Mouse (Mus musculus): ENCODE results near the gene Hoxb7.

Hoxb7 gene

GRCm38 (mm10) chr11:96300354-96301063 is 14.1 kb downstream of the Hoxb7 start:
- DNase-seq (ENCODE audit: low read depth, low spot score), result peak; percentile 40

GRCm38 (mm10) chr11:96301064-96301431 is 14.6 kb downstream of the Hoxb7 start:
- no peak for DNase-seq (ENCODE audit: low read depth, low spot score)

GRCm38 (mm10) chr11:96301837-96302236 is 15.4 kb downstream of the Hoxb7 start:
- no peak for DNase-seq (ENCODE audit: low read depth, low spot score)

DNA sequence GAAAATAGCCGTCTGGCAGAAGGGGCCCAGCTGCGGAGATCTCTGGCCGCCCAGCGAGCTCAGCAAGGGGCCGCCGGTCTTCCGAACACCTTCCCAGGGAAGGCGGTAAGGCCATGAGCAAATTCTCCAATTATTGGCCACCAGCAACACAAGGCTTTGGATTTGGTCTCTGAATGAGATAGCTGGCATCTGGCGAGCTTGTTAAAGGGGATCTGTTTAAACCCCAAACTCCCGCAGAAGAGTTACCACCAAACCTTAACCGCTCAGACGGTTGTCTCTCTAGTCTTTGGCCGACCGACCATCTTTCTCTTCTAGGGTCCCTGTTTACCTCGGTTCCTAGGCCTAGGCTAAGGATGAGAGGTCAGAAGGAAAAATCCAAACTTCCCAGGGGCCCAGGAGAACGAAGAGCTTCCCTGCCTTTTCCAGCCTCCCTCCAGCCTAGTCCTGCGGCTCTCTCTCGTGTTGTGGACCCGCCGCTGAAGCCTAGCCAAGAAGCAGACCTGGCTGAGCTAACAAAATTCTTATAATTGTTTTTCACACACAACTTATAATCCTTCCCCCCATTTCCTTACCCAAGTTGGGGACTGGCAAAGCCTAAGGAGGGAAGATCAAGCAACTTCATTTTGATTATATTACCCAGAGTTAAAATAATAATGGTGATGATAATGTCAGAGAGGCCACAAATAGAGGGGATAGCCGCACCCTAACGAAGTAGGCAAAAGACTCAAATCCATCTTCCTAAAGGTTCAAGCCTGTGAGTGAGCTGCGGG is 16.1 kb downstream of the Hoxb7 start:
- DNase-seq (ENCODE audit: low read depth, low spot score), result no peak

DNA sequence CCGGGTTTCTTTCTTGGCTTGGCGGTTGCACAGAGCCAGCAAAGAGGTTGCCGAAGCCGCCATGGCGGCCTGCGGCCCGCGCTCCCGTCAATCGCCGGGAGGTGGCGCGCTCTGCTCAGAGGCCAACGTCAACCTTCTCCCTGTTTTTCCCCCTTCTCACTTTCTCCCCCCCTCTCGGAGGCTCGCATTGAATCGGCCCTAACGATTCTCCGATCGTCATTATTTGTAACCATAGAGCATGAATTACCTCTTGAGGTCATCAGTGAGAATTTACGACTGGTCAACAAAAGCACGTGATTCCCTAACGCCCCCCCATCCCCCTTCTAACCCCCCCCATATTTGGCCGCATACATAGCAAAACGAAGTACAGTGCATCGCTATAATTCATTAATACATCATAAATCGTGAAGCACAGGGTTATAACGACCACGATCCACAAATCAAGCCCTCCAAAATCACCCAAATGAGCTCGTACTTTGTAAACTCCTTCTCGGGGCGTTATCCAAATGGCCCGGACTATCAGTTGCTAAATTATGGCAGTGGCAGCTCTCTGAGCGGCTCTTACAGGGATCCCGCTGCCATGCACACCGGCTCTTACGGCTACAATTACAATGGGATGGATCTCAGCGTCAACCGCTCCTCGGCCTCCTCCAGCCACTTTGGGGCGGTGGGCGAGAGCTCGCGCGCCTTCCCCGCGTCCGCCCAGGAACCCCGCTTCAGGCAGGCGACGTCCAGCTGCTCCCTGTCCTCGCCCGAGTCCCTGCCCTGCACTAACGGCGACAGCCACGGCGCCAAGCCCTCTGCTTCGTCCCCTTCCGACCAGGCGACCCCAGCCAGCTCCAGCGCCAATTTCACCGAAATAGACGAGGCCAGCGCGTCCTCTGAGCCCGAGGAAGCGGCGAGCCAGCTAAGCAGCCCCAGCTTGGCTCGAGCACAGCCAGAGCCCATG is 17.0 kb downstream of the Hoxb7 start, which contains the start of gene Hoxb5:
Hoxb5 (plus strand) TSS at position 186 of the 949 bp plus-strand sequence.
- peak; percentile 86 for DNase-seq (ENCODE audit: low read depth, low spot score)

- DNase-seq (ENCODE audit: low read depth, low spot score), result no peak
Observed at GRCm38 (mm10) chr11:96304381-96305195, 18.2 kb downstream of the Hoxb7 start.

- no peak for DNase-seq (ENCODE audit: low read depth, low spot score)
Observed at GRCm38 (mm10) chr11:96305505-96306182, 19.2 kb downstream of the Hoxb7 start.

GRCm38 (mm10) chr11:96306183-96306907 is 19.9 kb downstream of the Hoxb7 start:
- no peak for DNase-seq (ENCODE audit: low read depth, low spot score)

GRCm38 (mm10) chr11:96306908-96307269 is 20.5 kb downstream of the Hoxb7 start:
- no peak for DNase-seq (ENCODE audit: low read depth, low spot score)

GRCm38 (mm10) chr11:96308763-96309162 is 22.3 kb downstream of the Hoxb7 start:
- DNase-seq (ENCODE audit: low read depth, low spot score), result no peak

GRCm38 (mm10) chr11:96309288-96309687 is 22.9 kb downstream of the Hoxb7 start:
- DNase-seq (ENCODE audit: low read depth, low spot score), result no peak

GRCm38 (mm10) chr11:96310183-96310938 is 23.9 kb downstream of the Hoxb7 start:
- no peak for DNase-seq (ENCODE audit: low read depth, low spot score)

DNA sequence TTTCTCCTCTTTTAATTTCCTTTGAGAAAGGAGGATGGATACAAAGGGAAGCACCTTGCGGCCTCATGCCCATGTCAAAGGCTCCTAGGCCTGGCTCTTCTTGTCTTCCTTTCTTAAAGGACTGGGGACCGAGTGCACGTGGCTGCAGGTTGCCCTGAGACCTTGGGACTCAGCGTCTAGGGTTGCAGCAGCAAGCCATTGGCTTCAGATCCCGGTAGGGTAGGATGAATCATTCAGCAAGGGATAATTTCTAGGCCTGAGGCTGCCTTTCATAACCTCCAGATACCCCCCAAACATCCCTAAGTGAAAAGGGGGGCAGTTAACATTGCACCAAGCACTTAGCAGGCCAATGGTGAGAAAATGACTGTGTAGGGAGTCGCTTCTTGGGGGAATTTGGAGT is 24.7 kb downstream of the Hoxb7 start:
- DNase-seq (ENCODE audit: low read depth, low spot score), result no peak

- peak; percentile 77 for DNase-seq (ENCODE audit: low read depth, low spot score)
Observed at GRCm38 (mm10) chr11:96311520-96312417, 25.3 kb downstream of the Hoxb7 start.

GRCm38 (mm10) chr11:96313134-96313533 is 26.7 kb downstream of the Hoxb7 start:
- DNase-seq (ENCODE audit: low read depth, low spot score), result no peak

DNA sequence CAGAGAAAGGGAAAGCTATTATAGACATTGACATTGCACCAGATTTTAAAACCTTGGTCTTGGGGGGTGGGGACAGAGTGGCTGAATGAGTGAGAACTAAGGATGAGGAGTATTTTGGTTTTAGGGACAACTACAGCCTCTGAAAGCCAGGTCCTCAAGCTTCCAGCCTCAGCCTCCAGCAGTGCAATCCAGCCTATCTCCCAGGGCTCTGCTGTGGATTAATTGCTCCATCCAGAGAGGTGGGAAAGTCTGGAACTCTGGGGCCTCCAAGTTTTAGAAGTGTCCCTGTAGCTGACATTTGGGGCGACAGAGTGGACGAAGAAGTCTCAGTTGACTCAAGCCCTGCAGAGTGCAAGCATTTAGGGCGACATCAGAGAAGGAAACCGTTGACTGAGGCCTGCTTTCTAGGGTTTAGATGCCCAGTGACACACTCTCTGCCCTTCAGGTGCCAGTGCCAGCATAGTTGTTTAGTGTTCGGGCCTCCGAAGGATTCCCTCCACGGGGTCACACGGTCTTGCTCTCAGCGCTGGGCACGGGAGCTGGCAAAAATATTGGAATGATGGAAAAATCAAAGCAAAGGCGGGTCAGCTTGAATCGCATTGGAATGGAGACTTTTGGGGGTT is 27.5 kb downstream of the Hoxb7 start:
- no peak for DNase-seq (ENCODE audit: low read depth, low spot score)

DNA sequence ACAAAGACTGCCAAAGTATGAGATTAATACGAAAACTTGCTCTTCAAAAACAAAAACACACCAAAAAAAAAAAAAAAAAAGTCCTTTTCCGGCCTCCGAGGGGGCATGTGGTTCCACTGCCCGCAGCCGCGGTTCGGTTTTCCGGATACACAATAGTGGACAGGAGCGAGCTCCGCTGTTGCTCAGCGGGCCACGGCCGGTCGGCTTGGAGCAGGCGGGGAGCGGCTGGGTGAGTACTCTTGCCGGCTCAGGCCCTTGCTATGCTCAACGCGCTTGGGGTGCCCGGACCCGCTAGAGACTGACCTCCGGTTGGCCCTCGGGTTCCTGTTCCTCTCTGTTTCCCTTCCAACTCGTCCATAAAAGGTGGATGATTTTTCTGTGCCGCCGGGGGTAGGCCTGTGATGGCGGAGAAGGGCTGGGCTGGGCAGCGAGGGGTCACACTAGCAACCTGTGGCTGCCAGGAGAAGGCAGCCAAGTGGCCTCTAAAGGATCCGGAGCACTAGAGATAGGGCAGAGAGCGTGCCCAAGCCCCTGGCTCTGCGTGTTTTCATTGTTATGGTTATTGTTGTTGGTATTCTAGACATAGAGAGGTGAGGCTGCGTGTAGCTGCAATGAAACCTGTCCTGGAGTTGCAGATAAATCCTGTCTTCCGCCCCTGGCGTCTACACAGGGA is 28.4 kb downstream of the Hoxb7 start:
- DNase-seq (ENCODE audit: low read depth, low spot score), result peak; percentile 49
